In the genomic region with DNA sequence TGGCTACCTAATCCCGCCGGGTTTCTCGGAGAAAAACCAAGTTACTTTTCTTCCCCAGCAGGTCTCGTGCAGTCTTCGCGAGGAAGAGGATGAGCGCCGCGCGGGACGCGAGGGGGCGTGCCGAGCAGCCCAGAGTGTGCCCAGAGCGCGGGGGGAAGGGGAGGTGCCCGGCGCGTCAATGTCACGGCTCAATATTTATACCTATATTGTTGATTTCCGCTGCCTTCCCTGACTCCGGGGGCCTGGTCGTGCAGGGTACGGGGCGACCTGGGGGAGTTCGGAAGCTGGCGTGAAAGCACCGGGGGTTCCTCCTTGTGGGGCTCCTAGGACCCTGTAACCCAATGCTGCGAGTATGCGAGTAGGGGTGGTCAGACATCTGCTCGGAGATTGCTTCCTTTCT, we compare ENCODE assay signal across 9 mouse cellular contexts.
DNase-seq lines count a peak whose midpoint lies in the region; ATAC-seq and TF ChIP-seq lines count a peak whose summit lies in the region.
"Had no signal": no experiment of that assay in that cellular context is flagged by ENCODE, and none has a peak within 500 bp of the region (broad histone marks: within the 10 kb centered on the region; RNA-seq: fewer than 3 reads in every experiment).

No protein-coding gene starts in this region.

- DNase-seq in heart, embryonic 10.5 days (ENCODE audit: low spot score): peak; percentile 74
- DNase-seq in heart, adult 9 months (ENCODE audit: low spot score in 2 of 2): no peak
- DNase-seq in ES-E14 (ENCODE audit: low read depth, low spot score): no peak
- peak; percentile 58 for DNase-seq in embryonic facial prominence, embryonic 10.5 days (ENCODE audit: low spot score)
- DNase-seq in hindbrain, embryonic 14.5 days (ENCODE audit: low spot score): no peak
- no peak for DNase-seq in liver, embryonic 13.5 days
- no peak for DNase-seq in layer of hippocampus, adult 9-10 months (ENCODE audit: low spot score)

- TF ChIP-seq CTCF in olfactory bulb, adult 2 months (IDR thresholded peaks at IDR 0.05; ENCODE audit: insufficient read depth, low read depth, low read length): no peak; the same call in 1 of the 2 replicates

- under 1% methylated on average over 31 of the region's 31 CpGs for WGBS in heart, embryonic 10.5 days
- WGBS in embryonic facial prominence, embryonic 10.5 days: under 1% methylated on average over 31 of the region's 31 CpGs
- under 1% methylated on average over 29 of the region's 31 CpGs for WGBS in hindbrain, embryonic 14.5 days
- WGBS in liver, embryonic 13.5 days (ENCODE audit: insufficient replicate concordance): under 1% methylated on average over 31 of the region's 31 CpGs
- under 1% methylated on average over 31 of the region's 31 CpGs for whole genome bisulfite sequencing in olfactory bulb, adult 2 months

- H3K27me3 ChIP-seq in heart, embryonic 10.5 days (ENCODE audit: insufficient read depth, poor library complexity, severe bottlenecking): peaks cover 28% of the 10 kb centered on the region
- H3K27me3 ChIP-seq in embryonic facial prominence, embryonic 10.5 days (replicated peaks; ENCODE audit: low read depth, poor library complexity, severe bottlenecking): peaks cover 52% of the 10 kb centered on the region
- peaks cover 38% of the 10 kb centered on the region for H3K27me3 ChIP-seq in hindbrain, embryonic 14.5 days (ENCODE audit: control insufficient read depth, insufficient read depth, low read length)
- peaks cover 50% of the 10 kb centered on the region for H3K27me3 ChIP-seq in liver, embryonic 13.5 days

- peak overlapping the region; percentile 92 for H3K4me2 ChIP-seq in hindbrain, embryonic 14.5 days (replicated peaks)
- peak overlapping the region; percentile 74 for H3K4me2 ChIP-seq in liver, embryonic 13.5 days

- peak overlapping the region; percentile 36; the same call in 1 of the 2 replicates for H3K27ac ChIP-seq in heart, embryonic 10.5 days
- no peak overlapping the region for H3K27ac ChIP-seq in ES-E14 (ENCODE audit: insufficient read depth, low read depth, low read length, poor library complexity, severe bottlenecking)
- H3K27ac ChIP-seq in embryonic facial prominence, embryonic 10.5 days (replicated peaks): peak overlapping the region; percentile 24; the same call in 1 of the 2 replicates
- no peak overlapping the region for H3K27ac ChIP-seq in hindbrain, embryonic 14.5 days
- H3K27ac ChIP-seq in liver, embryonic 13.5 days: no peak overlapping the region
- no peak overlapping the region for H3K27ac ChIP-seq in olfactory bulb, adult 2 months (ENCODE audit: insufficient read depth, low read depth, low read length)

- no peaks in the 10 kb centered on the region for H3K9me3 ChIP-seq in heart, embryonic 10.5 days
- H3K9me3 ChIP-seq in ES-E14 (ENCODE audit: control insufficient read depth, insufficient read depth, low read depth, low read length): no peaks in the 10 kb centered on the region
- H3K9me3 ChIP-seq in embryonic facial prominence, embryonic 10.5 days: peaks cover 4% of the 10 kb centered on the region; the same call in 1 of the 2 replicates
- no peaks in the 10 kb centered on the region for H3K9me3 ChIP-seq in hindbrain, embryonic 14.5 days (ENCODE audit: control insufficient read depth, low read length)
- H3K9me3 ChIP-seq in liver, embryonic 13.5 days (replicated peaks): no peaks in the 10 kb centered on the region; the same call in 1 of the 2 replicates

- H3K9ac ChIP-seq in ES-E14 (ENCODE audit: insufficient read depth, low read depth, low read length, poor library complexity, severe bottlenecking): no peak overlapping the region
- H3K9ac ChIP-seq in hindbrain, embryonic 14.5 days: peak overlapping the region; percentile 57
- no peak overlapping the region for H3K9ac ChIP-seq in liver, embryonic 13.5 days

- H3K4me3 ChIP-seq in heart, embryonic 10.5 days: peak overlapping the region; percentile 74
- peak overlapping the region; percentile 42 to 76 for H3K4me3 ChIP-seq in ES-E14 (ENCODE audit: insufficient read depth in 1 of 2, low read depth in 1 of 2, low read length in 2 of 2, poor library complexity in 1 of 2, severe bottlenecking in 1 of 2)
- H3K4me3 ChIP-seq in embryonic facial prominence, embryonic 10.5 days: peak overlapping the region; percentile 72
- peak overlapping the region; percentile 47 for H3K4me3 ChIP-seq in hindbrain, embryonic 14.5 days (replicated peaks; ENCODE audit: low read length)
- H3K4me3 ChIP-seq in liver, embryonic 13.5 days (replicated peaks): peak overlapping the region; percentile 52
- peak overlapping the region; percentile 52 for H3K4me3 ChIP-seq in olfactory bulb, adult 2 months (ENCODE audit: insufficient read depth, low read depth, low read length)

- TF ChIP-seq POLR2A in olfactory bulb, adult 2 months (IDR thresholded peaks at IDR 0.05; ENCODE audit: insufficient read depth, low read depth, low read length): no peak

- H3K4me1 ChIP-seq in heart, embryonic 10.5 days: peaks cover 17% of the 10 kb centered on the region
- H3K4me1 ChIP-seq in ES-E14 (ENCODE audit: control insufficient read depth in 2 of 2, insufficient read depth in 2 of 2, low read length in 2 of 2, poor library complexity in 1 of 2): peaks cover 0 to 2% of the 10 kb centered on the region in 2 experiments; a peak in 1 of 4 replicates
- H3K4me1 ChIP-seq in embryonic facial prominence, embryonic 10.5 days: peaks cover 26% of the 10 kb centered on the region
- H3K4me1 ChIP-seq in hindbrain, embryonic 14.5 days (replicated peaks; ENCODE audit: control insufficient read depth, insufficient read depth, low read length): peaks cover 19% of the 10 kb centered on the region
- H3K4me1 ChIP-seq in liver, embryonic 13.5 days (replicated peaks): 0 out of 2 replicates have a peak, but pooled peaks cover 4% of the 10 kb centered on the region
- peaks cover 28% of the 10 kb centered on the region for H3K4me1 ChIP-seq in olfactory bulb, adult 2 months (ENCODE audit: control insufficient read depth, insufficient read depth, low read length)

- in situ Hi-C loops in ES-E14 (cut with MboI; ENCODE audit: low sequenced_read_pairs in 2 of 2, unreplicated experiment in 2 of 2): no loop called here

- H3K36me3 ChIP-seq in heart, embryonic 10.5 days: no peaks in the 10 kb centered on the region
- H3K36me3 ChIP-seq in ES-E14 (ENCODE audit: control insufficient read depth, insufficient read depth, low read length, poor library complexity, severe bottlenecking): no peaks in the 10 kb centered on the region
- no peaks in the 10 kb centered on the region for H3K36me3 ChIP-seq in embryonic facial prominence, embryonic 10.5 days (replicated peaks)
- no peaks in the 10 kb centered on the region for H3K36me3 ChIP-seq in hindbrain, embryonic 14.5 days (replicated peaks; ENCODE audit: control insufficient read depth, insufficient read depth)
- no peaks in the 10 kb centered on the region for H3K36me3 ChIP-seq in liver, embryonic 13.5 days
- H3K36me3 ChIP-seq: G1E had no signal

- ATAC-seq in hindbrain, embryonic 14.5 days (ENCODE audit: low FRiP score): peak; percentile 76
- no peak for ATAC-seq in liver, embryonic 13.5 days (ENCODE audit: low read depth)

TF ChIP-seq in ES-E14, 5 proteins besides CTCF, POLR2A, EP300 and RAD21:
- TF ChIP-seq ZNF384 (IDR thresholded peaks at IDR 0.05; ENCODE audit: low read depth, low read length): no peak
- no peak for TF ChIP-seq MAFK (IDR thresholded peaks at IDR 0.05; ENCODE audit: insufficient read depth, low read depth, low read length)
- TF ChIP-seq CHD2 (IDR thresholded peaks at IDR 0.05; ENCODE audit: low read depth, low read length): no peak
- TF ChIP-seq ZC3H11A (IDR thresholded peaks at IDR 0.05; ENCODE audit: borderline replicate concordance, low read depth, low read length): no peak
- TF ChIP-seq HCFC1 (IDR thresholded peaks at IDR 0.05; ENCODE audit: borderline replicate concordance, insufficient read depth, low read length): no peak
TF ChIP-seq in ES-E14: peak in this region for 0.

Comparison
In these comparisons a context has a peak if more than half of its experiments do, and no peak if none do; other contexts are left out.
1. DNase-seq: peak in heart, embryonic 10.5 days (single experiment) and embryonic facial prominence, embryonic 10.5 days (single experiment); none in heart, adult 9 months (0 of 2), ES-E14 (single experiment), hindbrain, embryonic 14.5 days (single experiment), liver, embryonic 13.5 days (single experiment) and layer of hippocampus, adult 9-10 months (single experiment).
2. H3K27ac ChIP-seq: peak in heart, embryonic 10.5 days (single experiment) and embryonic facial prominence, embryonic 10.5 days (single experiment); none in ES-E14 (single experiment), hindbrain, embryonic 14.5 days (single experiment), liver, embryonic 13.5 days (single experiment) and olfactory bulb, adult 2 months (single experiment).
3. Peak in every context shown above with its lines, with median percentiles within 50 percentile points of each other: H3K4me3 ChIP-seq.